Mouse (Mus musculus) cerebellum, postnatal 4 days (tissue): Measurements from ENCODE around the gene Phlda2.

ENCODE experiments used
- DNase-seq, 2 experiments: peaks; one replicate each; pipeline ENCODE4 v3.0.0; 2022; ENCODE audit warnings: low spot score in 2 of 2, mixed read lengths in 1 of 2

The Phlda2 gene

GRCm38 (mm10) chr7:143503926-143504325, 976 bp upstream of the Phlda2 start:
- no peak for DNase-seq

- DNase-seq = peak in 1 of 2 experiments; percentile 16
Measured at GRCm38 (mm10) chr7:143501643-143502417, 1.1 kb downstream of the Phlda2 start.

GRCm38 (mm10) chr7:143500912-143501311, 2.0 kb downstream of the Phlda2 start:
- no peak for DNase-seq

GRCm38 (mm10) chr7:143498584-143498983, 4.4 kb downstream of the Phlda2 start:
- no peak for DNase-seq

GRCm38 (mm10) chr7:143495104-143495961, 7.6 kb downstream of the Phlda2 start:
- no peak for DNase-seq

- no peak for DNase-seq
Measured at GRCm38 (mm10) chr7:143493616-143494126, 9.3 kb downstream of the Phlda2 start.

GRCm38 (mm10) chr7:143489735-143490134, 13.2 kb downstream of the Phlda2 start:
- no peak for DNase-seq

- DNase-seq = no peak
Measured at GRCm38 (mm10) chr7:143482541-143482940, 20.4 kb downstream of the Phlda2 start.

- DNase-seq = no peak
Measured at GRCm38 (mm10) chr7:143481806-143482387, 21.1 kb downstream of the Phlda2 start.

- DNase-seq = peak; percentile 55 to 63
Measured at GRCm38 (mm10) chr7:143480498-143480897, 22.5 kb downstream of the Phlda2 start.

- no peak for DNase-seq
Measured at GRCm38 (mm10) chr7:143477800-143478199, 25.1 kb downstream of the Phlda2 start.

- no peak for DNase-seq
Measured at GRCm38 (mm10) chr7:143476702-143477335, 26.1 kb downstream of the Phlda2 start.

GRCm38 (mm10) chr7:143475876-143476275, 27.1 kb downstream of the Phlda2 start:
- no peak for DNase-seq

- DNase-seq = no peak
Measured at GRCm38 (mm10) chr7:143474811-143475210, 28.1 kb downstream of the Phlda2 start.

- no peak for DNase-seq
Measured at GRCm38 (mm10) chr7:143473347-143474101, 29.4 kb downstream of the Phlda2 start, which contains the start of gene Slc22a18. Gene Slc22a18, plus strand, starts transcription at chr7:143473736.

GRCm38 (mm10) chr7:143469946-143470345, 33.0 kb downstream of the Phlda2 start:
- DNase-seq = peak; percentile 73 to 80

- DNase-seq = no peak
Measured at GRCm38 (mm10) chr7:143467714-143468113, 35.2 kb downstream of the Phlda2 start.

- DNase-seq = peak; percentile 90 to 94
Measured at GRCm38 (mm10) chr7:143466099-143466677, 36.8 kb downstream of the Phlda2 start.

- peak in 1 of 2 experiments; percentile 37 for DNase-seq
Measured at GRCm38 (mm10) chr7:143464811-143465560, 38.0 kb downstream of the Phlda2 start.
